Mouse (Mus musculus) kidney, embryonic 15.5 days (tissue): ENCODE data around the gene Fry. TPM values are rescaled to one million over a fixed set of nuclear protein-coding genes. Genes with fewer than 3 reads are reported as not detected.

ENCODE experiments used
- ATAC-seq: fragments of 200-750 bp; cut with Nextera tagmentation; replicated peaks from 2 replicates; pipeline ENCODE4 v1.8.0; 2017; ENCODE audit warnings: moderate TSS enrichment; ENCODE audit not compliant: low FRiP score
- H3K27ac ChIP-seq: fragments of 300-500 bp; sonication (generic); 2 replicates; pipeline ENCODE4 v1.5.1; 2015; ENCODE audit warnings: mild to moderate bottlenecking, inconsistent platforms
- H3K27me3 ChIP-seq: fragments of 300-500 bp; sonication (generic); 2 replicates; pipeline ENCODE4 v1.6.1; 2015; ENCODE audit warnings: inconsistent platforms
- H3K36me3 ChIP-seq: fragments of 300-500 bp; sonication (generic); 2 replicates; pipeline ENCODE4 v1.6.1; 2015; ENCODE audit warnings: inconsistent platforms
- H3K4me1 ChIP-seq: fragments of 300-500 bp; sonication (generic); 2 replicates; pipeline ENCODE4 v1.6.1; 2015; ENCODE audit warnings: inconsistent platforms
- H3K4me2 ChIP-seq: fragments of 300-500 bp; sonication (generic); 2 replicates; pipeline ENCODE4 v1.6.1; 2015; ENCODE audit warnings: moderate library complexity, mild to moderate bottlenecking, inconsistent platforms
- H3K4me3 ChIP-seq: fragments of 300-500 bp; sonication (generic); replicated peaks from 2 replicates; pipeline ENCODE4 v1.5.1; 2015; ENCODE audit warnings: mild to moderate bottlenecking, inconsistent platforms
- H3K9ac ChIP-seq: fragments of 300-500 bp; sonication (generic); 2 replicates; pipeline ENCODE4 v1.6.1; 2015; ENCODE audit warnings: mild to moderate bottlenecking, inconsistent platforms
- H3K9me3 ChIP-seq: fragments of 300-500 bp; sonication (generic); replicated peaks from 2 replicates; pipeline ENCODE4 v1.6.1; 2016; ENCODE audit warnings: inconsistent platforms
- WGBS: fragments of 180-500 bp; shearing (Covaris S2); methylation state at CpG from one replicate; pipeline ENCODE4 v1.1.7; 2015; ENCODE audit warnings: mixed read lengths; 5-methylcytosine and 5-hydroxymethylcytosine counted together
- polyA plus RNA-seq: library from polyadenylated mRNA; unstranded; fragments of >200 nt; fragmentation: Nextera tagmentation; extraction: Ambion mirVana; gene quantifications from 2 replicates; pipeline ENCODE4 v1.2.1, GENCODE M21; 2015

The Fry gene
- polyA plus RNA-seq, 1 experiment from 2014 or later: 8.3 TPM

- WGBS: 52% methylated on average over 17 of the region's 17 CpGs
- no peaks in the 10 kb centered on the region for H3K27me3 ChIP-seq
- no peak overlapping the region for H3K9ac ChIP-seq
- H3K36me3 ChIP-seq: no peaks in the 10 kb centered on the region
- no peak overlapping the region for H3K27ac ChIP-seq
- peaks cover 5% of the 10 kb centered on the region; the same call in 1 of the 2 replicates for H3K4me1 ChIP-seq
- 0 out of 2 replicates have a peak overlapping the region, but pooled peaks have one; percentile 17 for H3K4me3 ChIP-seq
- peak; percentile 44; the same call in 1 of the 2 replicates for ATAC-seq
- no peaks in the 10 kb centered on the region; the same call in 1 of the 2 replicates for H3K9me3 ChIP-seq
- peak overlapping the region; percentile 39 for H3K4me2 ChIP-seq
Measured at GRCm38 (mm10) chr5:150233154-150233886, 114.9 kb downstream of the Fry start.

- no peak overlapping the region for H3K4me3 ChIP-seq
- 90% methylated on average over 5 of the region's 5 CpGs for WGBS
- H3K9me3 ChIP-seq: no peaks in the 10 kb centered on the region
- no peak for ATAC-seq
- H3K4me2 ChIP-seq: no peak overlapping the region
- H3K27me3 ChIP-seq: no peaks in the 10 kb centered on the region
- no peak overlapping the region for H3K27ac ChIP-seq
- peaks cover 5% of the 10 kb centered on the region; the same call in 1 of the 2 replicates for H3K4me1 ChIP-seq
- no peaks in the 10 kb centered on the region for H3K36me3 ChIP-seq
- H3K9ac ChIP-seq: no peak overlapping the region
Measured at GRCm38 (mm10) chr5:150235931-150236330, 117.5 kb downstream of the Fry start.

GRCm38 (mm10) chr5:150236597-150236996 lies 118.2 kb downstream of the Fry start:
- H3K9me3 ChIP-seq: no peaks in the 10 kb centered on the region
- no peaks in the 10 kb centered on the region for H3K27me3 ChIP-seq
- H3K4me2 ChIP-seq: no peak overlapping the region
- no peaks in the 10 kb centered on the region for H3K36me3 ChIP-seq
- H3K4me1 ChIP-seq: peaks cover 5% of the 10 kb centered on the region; the same call in 1 of the 2 replicates
- no peak overlapping the region for H3K4me3 ChIP-seq
- no peak overlapping the region for H3K27ac ChIP-seq
- no peak overlapping the region for H3K9ac ChIP-seq
- no peak for ATAC-seq

GRCm38 (mm10) chr5:150241638-150242037 lies 123.2 kb downstream of the Fry start:
- H3K4me1 ChIP-seq: no peaks in the 10 kb centered on the region
- no peak overlapping the region for H3K4me3 ChIP-seq
- no peaks in the 10 kb centered on the region for H3K9me3 ChIP-seq
- H3K36me3 ChIP-seq: no peaks in the 10 kb centered on the region
- H3K9ac ChIP-seq: no peak overlapping the region
- no peak overlapping the region for H3K4me2 ChIP-seq
- H3K27ac ChIP-seq: no peak overlapping the region
- WGBS: 85% methylated on average over 9 of the region's 9 CpGs
- no peaks in the 10 kb centered on the region for H3K27me3 ChIP-seq
- ATAC-seq: no peak

- H3K4me1 ChIP-seq: no peaks in the 10 kb centered on the region
- no peak overlapping the region for H3K9ac ChIP-seq
- H3K9me3 ChIP-seq: no peaks in the 10 kb centered on the region
- H3K4me2 ChIP-seq: no peak overlapping the region
- no peaks in the 10 kb centered on the region for H3K36me3 ChIP-seq
- no peak overlapping the region for H3K27ac ChIP-seq
- WGBS: 81% methylated on average over 3 of the region's 3 CpGs
- ATAC-seq: no peak
- no peak overlapping the region for H3K4me3 ChIP-seq
- H3K27me3 ChIP-seq: no peaks in the 10 kb centered on the region
Measured at GRCm38 (mm10) chr5:150246737-150247136, 128.3 kb downstream of the Fry start.

GRCm38 (mm10) chr5:150257764-150258163 lies 139.3 kb downstream of the Fry start:
- H3K27me3 ChIP-seq: no peaks in the 10 kb centered on the region
- WGBS: 84% methylated on average over 7 of the region's 7 CpGs

GRCm38 (mm10) chr5:150259191-150260053 lies 141.0 kb downstream of the Fry start:
- Histone ChIP-seq H3K4me3 (peak overlapping the region; percentile 51), H3K27me3 (no peaks in the 10 kb centered on the region), H3K36me3 (no peaks in the 10 kb centered on the region), H3K9ac (peak overlapping the region; percentile 54), H3K9me3 (no peaks in the 10 kb centered on the region), H3K27ac (peak overlapping the region; percentile 41; the same call in 1 of the 2 replicates), H3K4me1 (peaks cover 47% of the 10 kb centered on the region), H3K4me2 (peak overlapping the region; percentile 90)
- peak; percentile 81 for ATAC-seq
- WGBS: 3% methylated on average over 28 of the region's 29 CpGs

More at GRCm38 (mm10) chr5:150257764-150258163, 139.3 kb downstream of the Fry start:
- Histone ChIP-seq H3K9ac (no peak overlapping the region), H3K4me3 (no peak overlapping the region), H3K9me3 (no peaks in the 10 kb centered on the region), H3K36me3 (no peaks in the 10 kb centered on the region), H3K4me1 (peaks cover 34% of the 10 kb centered on the region), H3K4me2 (no peak overlapping the region), H3K27ac (no peak overlapping the region)
- ATAC-seq: no peak

- H3K4me2 ChIP-seq: peak overlapping the region; percentile 90
- no peaks in the 10 kb centered on the region for H3K27me3 ChIP-seq
- H3K27ac ChIP-seq: peak overlapping the region; percentile 41; the same call in 1 of the 2 replicates
- 39% methylated on average over 9 of the region's 9 CpGs for WGBS
- no peaks in the 10 kb centered on the region for H3K36me3 ChIP-seq
- H3K4me1 ChIP-seq: peaks cover 47% of the 10 kb centered on the region
- H3K4me3 ChIP-seq: peak overlapping the region; percentile 51
- H3K9ac ChIP-seq: peak overlapping the region; percentile 54; the same call in 1 of the 2 replicates
- H3K9me3 ChIP-seq: no peaks in the 10 kb centered on the region
- no peak for ATAC-seq
Measured at GRCm38 (mm10) chr5:150260054-150260386, 141.6 kb downstream of the Fry start.

GRCm38 (mm10) chr5:150261361-150261760 lies 142.9 kb downstream of the Fry start:
- no peak overlapping the region for H3K9ac ChIP-seq
- H3K4me1 ChIP-seq: peaks cover 50% of the 10 kb centered on the region
- H3K27me3 ChIP-seq: no peaks in the 10 kb centered on the region
- 24% methylated on average over 4 of the region's 4 CpGs for WGBS
- ATAC-seq: no peak
- no peaks in the 10 kb centered on the region for H3K36me3 ChIP-seq
- H3K9me3 ChIP-seq: no peaks in the 10 kb centered on the region
- H3K4me2 ChIP-seq: peak overlapping the region; percentile 4; the same call in 1 of the 2 replicates
- no peak overlapping the region for H3K4me3 ChIP-seq
- H3K27ac ChIP-seq: no peak overlapping the region

GRCm38 (mm10) chr5:150262046-150262716 lies 143.7 kb downstream of the Fry start:
- WGBS: 66% methylated on average over 16 of the region's 16 CpGs
- peaks cover 50% of the 10 kb centered on the region for H3K4me1 ChIP-seq
- H3K9me3 ChIP-seq: no peaks in the 10 kb centered on the region
- H3K4me2 ChIP-seq: peak overlapping the region; percentile 4
- no peak overlapping the region for H3K27ac ChIP-seq
- no peak for ATAC-seq
- no peak overlapping the region for H3K9ac ChIP-seq
- H3K4me3 ChIP-seq: no peak overlapping the region
- no peaks in the 10 kb centered on the region for H3K36me3 ChIP-seq
- H3K27me3 ChIP-seq: no peaks in the 10 kb centered on the region

- H3K9ac ChIP-seq: no peak overlapping the region
- no peak overlapping the region for H3K4me3 ChIP-seq
- H3K36me3 ChIP-seq: no peaks in the 10 kb centered on the region
- peaks cover 50% of the 10 kb centered on the region for H3K4me1 ChIP-seq
- H3K9me3 ChIP-seq: no peaks in the 10 kb centered on the region
- 47% methylated on average over 5 of the region's 5 CpGs for WGBS
- no peak for ATAC-seq
- H3K27ac ChIP-seq: no peak overlapping the region
- no peak overlapping the region for H3K4me2 ChIP-seq
- no peaks in the 10 kb centered on the region for H3K27me3 ChIP-seq
Measured at GRCm38 (mm10) chr5:150262717-150263103, 144.3 kb downstream of the Fry start.

- Histone ChIP-seq H3K4me1 (peaks cover 50% of the 10 kb centered on the region), H3K4me2 (no peak overlapping the region), H3K36me3 (no peaks in the 10 kb centered on the region), H3K27ac (no peak overlapping the region), H3K27me3 (no peaks in the 10 kb centered on the region), H3K9me3 (no peaks in the 10 kb centered on the region), H3K4me3 (no peak overlapping the region), H3K9ac (no peak overlapping the region)
- 65% methylated on average over 12 of the region's 12 CpGs for WGBS
- ATAC-seq: no peak
Measured at GRCm38 (mm10) chr5:150263162-150263561, 144.7 kb downstream of the Fry start.
